Mouse (Mus musculus): ENCODE measurements around the gene Baz2a. TPM values are rescaled to one million over a fixed set of nuclear protein-coding genes. Genes with fewer than 3 reads are reported as not detected.
A peak's percentile ranks its signal among the peaks of the same experiment; 100 is the strongest.
"Not testable (repeated sequence)": the region's sequence is repeated elsewhere in the genome, so short reads cannot be mapped to it uniquely, and the experiment has no call there.

Baz2a gene
- 6.8 and 7.0 TPM in 2 replicates for polyA plus RNA-seq (2015; fragmentation: Nextera tagmentation; extraction: Ambion mirVana)

DNA sequence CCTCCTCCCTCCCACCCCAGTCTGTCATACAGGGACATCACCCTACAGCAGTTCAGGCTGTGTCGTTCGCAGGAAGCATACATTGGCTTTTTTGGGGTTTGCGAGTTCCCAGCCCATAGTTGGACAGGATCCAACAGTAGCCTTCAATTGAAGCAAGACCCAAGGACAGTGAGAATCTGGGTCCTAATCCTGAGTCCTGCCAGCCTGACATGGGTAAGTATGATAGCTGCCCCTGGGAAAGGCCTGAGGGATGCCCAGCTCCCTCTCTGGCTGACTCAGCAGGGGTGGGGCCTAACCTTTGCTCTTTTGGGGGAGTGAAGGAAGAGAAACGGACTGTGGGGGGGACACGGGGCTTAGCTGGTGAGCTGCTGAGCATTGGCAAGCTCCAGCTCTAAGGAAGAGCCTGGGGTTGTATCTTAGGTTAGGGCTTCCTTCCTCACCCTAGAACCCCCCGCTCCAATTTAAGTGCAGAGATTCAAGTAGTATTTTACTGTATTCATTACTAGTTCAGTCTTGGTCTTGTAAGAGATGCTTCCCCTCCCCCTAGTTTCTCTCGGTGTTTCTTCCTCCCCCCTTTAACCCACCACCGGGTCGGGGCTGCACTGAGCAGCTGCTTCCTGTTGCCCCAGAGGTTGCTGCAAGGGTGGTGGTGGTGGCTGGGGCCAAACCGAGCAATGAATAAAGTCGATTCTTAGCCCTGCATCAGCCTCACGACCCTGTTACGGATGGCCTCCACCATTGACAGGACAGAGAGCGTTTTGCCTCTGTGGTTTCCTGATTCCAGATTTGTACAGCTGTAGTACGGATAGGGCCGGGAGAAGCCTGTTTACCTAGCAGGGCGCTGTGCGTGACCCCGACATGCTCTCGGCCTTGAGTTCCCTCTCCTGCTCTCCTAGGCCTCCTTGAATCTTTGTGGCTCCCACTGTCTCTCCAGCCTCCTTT is at the start of gene Baz2a:
Baz2a (plus strand) TSS at position 14 of the 942 bp plus-strand sequence.
- Histone ChIP-seq H3K9me3 (replicated peaks) (no peaks in the 10 kb centered on the region), H3K4me3 (replicated peaks) (peak within 1 kb of the TSS; percentile 78), H3K27ac (replicated peaks) (peak within 1 kb of the TSS; percentile 98), H3K27me3 (no peaks in the 10 kb centered on the region), H3K4me1 (replicated peaks) (peaks cover 82% of the 10 kb centered on the region), H3K4me2 (peak within 1 kb of the TSS; percentile 90), H3K9ac (peak within 1 kb of the TSS; percentile 90), H3K36me3 (replicated peaks) (peaks cover 37% of the 10 kb centered on the region)
- under 1% methylated on average over 20 of the region's 20 CpGs for WGBS (ENCODE audit: insufficient replicate concordance)
- peak; percentile 85 for ATAC-seq (ENCODE audit: insufficient read depth)

DNA sequence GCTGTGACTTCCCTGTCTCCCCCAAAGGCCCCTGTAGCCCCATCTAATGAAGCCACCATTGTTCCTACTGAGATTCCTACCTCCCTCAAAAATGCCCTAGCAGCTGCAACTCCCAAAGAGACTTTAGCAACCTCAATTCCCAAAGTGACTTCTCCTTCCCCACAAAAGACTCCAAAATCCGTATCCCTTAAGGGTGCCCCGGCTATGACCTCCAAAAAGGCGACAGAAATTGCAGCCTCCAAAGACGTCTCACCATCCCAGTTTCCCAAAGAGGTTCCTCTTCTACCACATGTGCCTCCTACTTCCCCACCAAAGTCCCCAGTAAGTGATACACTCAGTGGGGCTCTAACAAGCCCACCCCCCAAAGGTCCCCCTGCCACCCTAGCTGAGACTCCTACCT is 49.7 kb upstream of the Baz2a start:
- no peak for ATAC-seq (ENCODE audit: insufficient read depth)
- no peak overlapping the region for H3K9ac ChIP-seq
- no peaks in the 10 kb centered on the region for H3K9me3 ChIP-seq (replicated peaks)
- no peaks in the 10 kb centered on the region for H3K27me3 ChIP-seq
- no peak overlapping the region for H3K4me3 ChIP-seq (replicated peaks)
- H3K4me1 ChIP-seq (replicated peaks) = peaks cover 73% of the 10 kb centered on the region
- 91% methylated on average over 4 of the region's 4 CpGs for WGBS (ENCODE audit: insufficient replicate concordance)
- H3K27ac ChIP-seq (replicated peaks) = no peak overlapping the region
- H3K4me2 ChIP-seq = no peak overlapping the region
- H3K36me3 ChIP-seq (replicated peaks) = peaks cover 86% of the 10 kb centered on the region

DNA sequence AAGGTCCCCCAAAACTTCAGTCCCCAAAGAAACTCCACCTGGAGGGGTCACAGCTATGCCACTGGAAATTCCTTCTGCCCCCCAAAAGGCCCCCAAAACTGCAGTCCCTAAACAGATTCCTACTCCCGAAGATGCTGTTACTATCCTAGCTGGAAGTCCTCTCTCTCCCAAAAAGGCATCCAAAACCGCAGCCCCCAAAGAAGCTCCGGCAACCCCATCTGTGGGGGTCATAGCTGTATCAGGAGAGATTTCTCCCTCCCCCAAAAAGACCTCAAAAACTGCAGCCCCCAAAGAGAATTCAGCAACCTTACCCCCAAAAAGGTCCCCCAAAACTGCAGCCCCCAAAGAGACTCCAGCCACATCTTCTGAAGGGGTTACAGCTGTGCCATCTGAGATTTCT is 48.9 kb upstream of the Baz2a start:
- H3K9me3 ChIP-seq (replicated peaks) = no peaks in the 10 kb centered on the region
- no peak overlapping the region for H3K4me3 ChIP-seq (replicated peaks)
- H3K27me3 ChIP-seq = no peaks in the 10 kb centered on the region
- H3K4me2 ChIP-seq = no peak overlapping the region
- H3K4me1 ChIP-seq (replicated peaks) = peaks cover 65% of the 10 kb centered on the region
- 88% methylated on average over 3 of the region's 3 CpGs for WGBS (ENCODE audit: insufficient replicate concordance)
- peaks cover 94% of the 10 kb centered on the region for H3K36me3 ChIP-seq (replicated peaks)
- no peak overlapping the region for H3K9ac ChIP-seq
- no peak for ATAC-seq (ENCODE audit: insufficient read depth)
- H3K27ac ChIP-seq (replicated peaks) = no peak overlapping the region

DNA sequence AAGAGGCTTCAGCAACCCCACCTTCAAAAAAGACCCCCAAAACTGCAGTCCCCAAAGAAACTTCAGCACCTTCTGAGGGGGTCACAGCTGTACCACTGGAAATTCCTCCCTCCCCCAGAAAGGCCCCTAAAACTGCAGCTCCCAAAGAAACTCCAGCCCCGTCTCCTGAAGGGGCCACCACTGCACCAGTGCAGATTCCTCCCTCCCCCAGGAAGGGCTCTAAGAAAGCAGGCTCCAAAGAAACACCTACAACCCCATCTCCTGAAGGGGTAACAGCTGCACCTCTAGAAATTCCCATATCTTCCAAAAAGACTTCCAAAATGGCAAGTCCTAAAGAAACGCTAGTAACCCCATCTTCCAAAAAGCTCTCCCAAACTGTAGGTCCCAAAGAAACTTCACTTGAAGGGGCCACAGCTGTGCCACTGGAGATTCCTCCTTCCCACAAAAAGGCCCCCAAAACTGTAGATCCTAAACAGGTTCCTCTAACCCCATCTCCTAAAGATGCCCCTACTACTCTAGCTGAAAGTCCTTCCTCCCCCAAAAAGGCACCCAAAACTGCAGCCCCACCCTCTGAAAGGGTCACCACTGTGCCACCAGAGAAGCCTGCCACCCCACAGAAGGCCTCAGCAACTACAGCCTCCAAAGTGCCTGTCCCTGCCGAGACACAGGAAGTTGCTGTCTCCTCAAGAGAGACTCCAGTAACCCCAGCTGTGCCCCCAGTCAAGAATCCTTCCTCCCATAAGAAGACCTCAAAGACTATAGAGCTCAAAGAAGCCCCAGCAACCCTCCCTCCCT is 48.1 kb upstream of the Baz2a start:
- Histone ChIP-seq H3K9me3 (replicated peaks) (no peaks in the 10 kb centered on the region), H3K27ac (replicated peaks) (no peak overlapping the region), H3K4me3 (replicated peaks) (no peak overlapping the region), H3K4me2 (no peak overlapping the region), H3K36me3 (replicated peaks) (peaks cover 98% of the 10 kb centered on the region), H3K27me3 (no peaks in the 10 kb centered on the region), H3K4me1 (replicated peaks) (peaks cover 59% of the 10 kb centered on the region), H3K9ac (no peak overlapping the region)
- ATAC-seq (ENCODE audit: insufficient read depth) = no peak
- WGBS (ENCODE audit: insufficient replicate concordance) = 57% methylated on average over 3 of the region's 3 CpGs

DNA sequence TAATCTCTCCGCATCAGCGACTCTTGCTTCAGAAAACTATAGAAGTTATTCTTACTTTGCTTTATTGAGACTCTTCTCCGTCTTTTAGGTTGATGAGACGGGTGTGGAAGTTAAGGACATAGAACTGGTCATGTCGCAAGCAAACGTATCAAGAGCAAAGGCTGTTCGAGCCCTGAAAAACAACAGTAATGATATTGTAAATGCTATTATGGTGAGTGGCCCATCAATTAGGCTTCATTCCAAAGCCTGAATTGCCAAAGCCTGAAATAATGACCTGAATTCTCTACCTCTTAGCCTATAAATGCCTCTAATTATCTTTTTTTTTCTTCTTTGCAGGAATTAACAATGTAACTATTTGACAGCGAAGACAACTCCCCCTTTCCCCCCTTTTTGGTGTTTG is 43.2 kb upstream of the Baz2a start:
- no peak overlapping the region for H3K4me2 ChIP-seq
- WGBS (ENCODE audit: insufficient replicate concordance) = 94% methylated on average over 8 of the region's 8 CpGs
- H3K9me3 ChIP-seq (replicated peaks) = no peaks in the 10 kb centered on the region
- no peak for ATAC-seq (ENCODE audit: insufficient read depth)
- no peak overlapping the region for H3K4me3 ChIP-seq (replicated peaks)
- H3K9ac ChIP-seq = no peak overlapping the region
- no peaks in the 10 kb centered on the region for H3K27me3 ChIP-seq
- H3K36me3 ChIP-seq (replicated peaks) = peaks cover 83% of the 10 kb centered on the region
- no peak overlapping the region for H3K27ac ChIP-seq (replicated peaks)
- H3K4me1 ChIP-seq (replicated peaks) = peaks cover 20% of the 10 kb centered on the region

DNA sequence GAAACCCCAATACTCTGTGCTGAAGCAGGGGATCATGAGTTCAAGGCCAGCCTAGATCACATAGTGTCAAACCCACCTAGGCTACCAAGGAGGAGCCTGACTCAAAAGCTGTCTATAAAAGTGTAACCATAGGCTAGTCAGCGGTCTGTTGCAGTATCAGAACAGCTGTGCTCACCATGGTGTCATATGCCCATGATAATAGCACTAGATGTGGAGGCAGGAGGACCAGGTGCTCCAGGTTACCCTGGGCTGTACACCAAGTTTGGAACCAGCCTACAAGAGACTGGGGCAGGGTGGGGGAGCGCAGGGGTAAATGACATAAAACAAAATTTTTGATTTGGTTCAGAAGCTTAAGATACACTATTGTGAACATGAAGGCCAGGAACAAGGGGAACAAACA is 41.6 kb upstream of the Baz2a start:
- Histone ChIP-seq H3K27me3 (no peaks in the 10 kb centered on the region), H3K9me3 (replicated peaks) (no peaks in the 10 kb centered on the region), H3K27ac (replicated peaks) (no peak overlapping the region), H3K4me1 (replicated peaks) (peaks cover 9% of the 10 kb centered on the region), H3K36me3 (replicated peaks) (peaks cover 67% of the 10 kb centered on the region), H3K4me3 (replicated peaks) (no peak overlapping the region), H3K9ac (no peak overlapping the region), H3K4me2 (no peak overlapping the region)
- ATAC-seq (ENCODE audit: insufficient read depth) = no peak
- WGBS (ENCODE audit: insufficient replicate concordance) = 83% methylated on average over 2 of the region's 2 CpGs

DNA sequence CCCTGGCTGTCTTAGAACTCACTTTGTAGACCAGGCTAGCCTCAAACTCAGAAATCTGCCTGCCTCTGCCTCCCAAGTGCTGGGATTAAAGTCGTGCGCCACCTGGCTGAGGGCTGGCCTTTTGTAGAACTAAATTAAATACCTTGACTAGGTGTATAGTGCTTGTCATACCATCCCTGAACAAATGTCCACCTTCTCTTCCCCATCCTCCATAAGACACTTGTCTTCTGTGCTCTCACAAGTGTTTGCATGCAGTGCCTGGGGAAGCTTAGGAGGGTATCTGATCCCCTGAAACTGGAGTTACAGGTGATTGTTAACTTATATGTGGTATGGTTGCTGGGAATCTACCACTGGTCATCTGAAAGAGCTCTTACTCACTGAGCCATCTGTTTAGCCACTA is 41.0 kb upstream of the Baz2a start:
- H3K9me3 ChIP-seq (replicated peaks) = no peaks in the 10 kb centered on the region
- peaks cover 62% of the 10 kb centered on the region for H3K36me3 ChIP-seq (replicated peaks)
- H3K4me1 ChIP-seq (replicated peaks) = peaks cover 3% of the 10 kb centered on the region; the same call in 1 of the 2 replicates
- no peaks in the 10 kb centered on the region for H3K27me3 ChIP-seq
- H3K27ac ChIP-seq (replicated peaks) = no peak overlapping the region
- no peak overlapping the region for H3K9ac ChIP-seq
- no peak overlapping the region for H3K4me2 ChIP-seq
- no peak overlapping the region for H3K4me3 ChIP-seq (replicated peaks)
- 80% methylated on average over 2 of the region's 2 CpGs for WGBS (ENCODE audit: insufficient replicate concordance)
- ATAC-seq (ENCODE audit: insufficient read depth) = no peak

DNA sequence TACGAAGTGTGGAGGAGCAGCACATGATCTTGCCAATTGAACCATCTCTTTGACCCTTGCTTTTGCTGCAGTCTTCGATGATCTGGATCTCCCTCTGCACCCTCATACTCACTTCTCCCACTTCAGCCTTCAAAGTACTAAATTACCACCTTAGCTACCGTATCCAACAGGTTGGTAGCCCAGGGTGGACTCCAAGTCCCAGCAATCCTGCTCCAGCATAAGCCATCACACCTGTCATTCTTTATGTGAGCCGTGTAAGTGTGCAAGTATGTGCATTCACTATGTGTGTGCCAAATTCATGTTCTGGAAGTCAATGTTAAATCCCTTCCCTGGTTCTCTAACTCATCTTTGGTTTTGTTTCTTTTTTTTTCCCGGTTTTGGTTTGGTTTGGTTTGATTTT is 39.8 kb upstream of the Baz2a start:
- no peak overlapping the region for H3K4me2 ChIP-seq
- peaks cover 50% of the 10 kb centered on the region for H3K36me3 ChIP-seq (replicated peaks)
- WGBS (ENCODE audit: insufficient replicate concordance) = 88% methylated on average over 5 of the region's 5 CpGs

DNA sequence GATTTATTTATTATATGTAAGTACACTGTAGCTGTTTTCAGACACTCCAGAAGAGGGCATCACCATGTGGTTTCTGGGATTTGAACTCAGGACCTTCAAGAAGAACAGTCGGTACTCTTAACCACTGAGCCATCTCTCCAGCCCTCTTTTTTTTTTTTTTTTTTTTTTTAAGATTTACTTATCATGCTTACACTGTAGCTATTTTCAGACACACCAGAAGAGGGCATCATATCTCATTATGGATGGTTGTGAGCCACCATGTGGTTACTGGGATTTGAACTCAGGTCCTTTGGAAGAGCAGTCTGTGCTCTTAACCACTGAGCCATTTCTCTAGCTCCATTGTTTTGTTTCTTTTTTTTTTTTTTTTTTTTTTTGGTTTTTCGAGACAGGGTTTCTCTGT is 39.2 kb upstream of the Baz2a start:
- not testable (repeated sequence) for H3K9me3 ChIP-seq (replicated peaks); H3K4me1 ChIP-seq (replicated peaks); ATAC-seq (ENCODE audit: insufficient read depth); H3K4me2 ChIP-seq; H3K27ac ChIP-seq (replicated peaks); H3K27me3 ChIP-seq; H3K4me3 ChIP-seq (replicated peaks); H3K9ac ChIP-seq
- H3K36me3 ChIP-seq (replicated peaks) = peaks cover 44% of the 10 kb centered on the region
- WGBS (ENCODE audit: insufficient replicate concordance) = 67% methylated on average over 1 of the region's 2 CpGs

More for the DNA sequence above, 39.8 kb upstream of the Baz2a start:
- H3K4me1 ChIP-seq (replicated peaks) = no peaks in the 10 kb centered on the region
- no peak overlapping the region for H3K27ac ChIP-seq (replicated peaks)
- H3K4me3 ChIP-seq (replicated peaks) = no peak overlapping the region
- no peaks in the 10 kb centered on the region for H3K9me3 ChIP-seq (replicated peaks)
- ATAC-seq (ENCODE audit: insufficient read depth) = no peak
- no peaks in the 10 kb centered on the region for H3K27me3 ChIP-seq
- no peak overlapping the region for H3K9ac ChIP-seq

DNA sequence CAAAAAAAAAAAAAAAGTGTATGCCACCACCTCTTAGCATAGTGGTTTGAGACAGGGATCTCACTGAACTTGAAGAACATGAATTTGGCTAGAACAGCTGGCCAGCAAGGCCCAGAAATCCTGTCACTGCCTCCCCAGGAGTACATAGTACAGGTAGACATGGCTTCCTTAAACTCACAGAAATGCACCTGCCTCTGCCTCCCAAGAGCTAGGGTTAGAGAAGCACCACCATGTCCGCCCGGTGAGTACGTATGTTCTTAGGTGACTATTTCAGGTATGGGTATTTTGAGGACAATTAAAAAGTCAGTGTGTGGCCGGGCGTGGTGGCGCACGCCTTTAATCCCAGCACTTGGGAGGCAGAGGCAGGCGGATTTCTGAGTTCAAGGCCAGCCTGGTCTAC is 38.4 kb upstream of the Baz2a start:
- no peak overlapping the region for H3K4me2 ChIP-seq
- H3K36me3 ChIP-seq (replicated peaks) = peaks cover 35% of the 10 kb centered on the region
- no peaks in the 10 kb centered on the region for H3K9me3 ChIP-seq (replicated peaks)
- H3K27me3 ChIP-seq = no peaks in the 10 kb centered on the region
- ATAC-seq (ENCODE audit: insufficient read depth) = no peak
- H3K9ac ChIP-seq = no peak overlapping the region
- 88% methylated on average over 8 of the region's 8 CpGs for WGBS (ENCODE audit: insufficient replicate concordance)
- H3K4me1 ChIP-seq (replicated peaks) = peaks cover 7% of the 10 kb centered on the region
- no peak overlapping the region for H3K4me3 ChIP-seq (replicated peaks)
- H3K27ac ChIP-seq (replicated peaks) = no peak overlapping the region

DNA sequence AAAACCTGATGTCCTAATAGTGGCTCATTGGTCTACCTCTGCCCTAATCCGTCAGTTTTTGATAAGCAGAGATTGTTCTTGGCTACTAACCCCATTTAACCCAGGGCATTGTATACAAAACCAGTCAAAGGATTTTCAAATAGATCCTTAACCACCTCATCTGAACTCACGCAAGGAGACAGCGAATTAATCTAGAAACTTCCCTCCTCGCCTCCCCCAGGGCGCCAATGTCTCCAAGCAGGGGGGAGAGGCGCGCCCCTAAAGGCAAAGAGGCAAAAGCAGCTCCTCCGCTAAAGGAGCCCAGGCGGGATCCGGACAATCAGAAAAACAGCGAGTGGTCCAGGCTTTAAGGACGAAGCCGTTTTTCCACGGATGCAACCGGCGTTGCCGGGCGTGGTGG is 33.2 kb upstream of the Baz2a start:
- peaks cover 42% of the 10 kb centered on the region for H3K4me1 ChIP-seq (replicated peaks)
- H3K9me3 ChIP-seq (replicated peaks) = no peaks in the 10 kb centered on the region
- H3K36me3 ChIP-seq (replicated peaks) = peaks cover 10% of the 10 kb centered on the region; the same call in 1 of the 2 replicates
- peak overlapping the region; percentile 98 for H3K4me3 ChIP-seq (replicated peaks)
- no peak for ATAC-seq (ENCODE audit: insufficient read depth)
- no peaks in the 10 kb centered on the region for H3K27me3 ChIP-seq
- WGBS (ENCODE audit: insufficient replicate concordance) = under 1% methylated on average over 18 of the region's 18 CpGs
- H3K9ac ChIP-seq = peak overlapping the region; percentile 98
- H3K27ac ChIP-seq (replicated peaks) = peak overlapping the region; percentile 99
- peak overlapping the region; percentile 97 for H3K4me2 ChIP-seq

Measured in liver, embryonic 15.5 days (tissue).